Mouse (Mus musculus) MEL (cell line): ENCODE data around the gene Klf9.

Experiments
- CHD2 ChIP-seq: IDR thresholded peaks from 2 replicates; pipeline ENCODE4 v1.6.1; 2011; ENCODE audit warnings: low read length, improper control_type of control experiment
- CTCF ChIP-seq, 3 experiments: IDR thresholded peaks in 2 of 3; conservative IDR thresholded peaks in 1 of 3; 2 replicates each; pipeline ENCODE4 v1.5.1; 2011 to 2012; ENCODE audit warnings: low read length in 3 of 3, low read depth in 2 of 3, mild to moderate bottlenecking in 2 of 3, improper control_type of control experiment in 1 of 3, inconsistent platforms in 1 of 3, mixed read lengths in 1 of 3, moderate library complexity in 1 of 3; ENCODE audit not compliant: control insufficient read depth in 1 of 3, insufficient read depth in 1 of 3, poor library complexity in 1 of 3, severe bottlenecking in 1 of 3
- EP300 ChIP-seq, 2 experiments: IDR thresholded peaks; 2 replicates each; pipeline ENCODE4 v1.6.1; 2011; ENCODE audit warnings: improper control_type of control experiment in 2 of 2, low read length in 2 of 2, low read depth in 1 of 2, mild to moderate bottlenecking in 1 of 2
- TBP ChIP-seq: IDR thresholded peaks from 2 replicates; pipeline ENCODE4 v1.8.0; 2011; ENCODE audit warnings: low read depth, low read length, improper control_type of control experiment
- USF1 ChIP-seq: IDR thresholded peaks from 2 replicates; pipeline ENCODE4 v1.6.1; 2014; ENCODE audit warnings: low read depth, mild to moderate bottlenecking, inconsistent platforms, low read length, improper control_type of control experiment, moderate library complexity

DNA sequence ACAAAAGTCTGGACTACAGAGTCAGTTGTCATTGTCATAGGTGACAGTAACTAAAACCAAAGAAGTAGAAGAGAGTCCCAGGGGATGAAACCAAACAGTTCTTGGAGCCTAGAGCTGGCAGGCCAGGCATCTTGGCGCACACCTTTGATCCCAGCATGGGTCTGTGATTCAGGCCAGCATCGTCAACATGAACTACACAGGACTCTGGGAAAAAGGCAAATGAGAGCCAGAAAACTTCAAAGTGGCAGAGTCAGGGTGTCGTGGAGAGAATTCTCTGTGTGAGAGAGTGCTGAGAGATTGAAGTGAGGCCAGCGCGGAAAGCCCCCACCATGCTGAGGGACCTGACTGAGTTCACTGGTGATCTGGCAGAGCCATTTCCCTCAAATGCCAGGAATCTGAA is 29.4 kb downstream of the Klf9 start:
- no peak for TF ChIP-seq CHD2
- no peak for TF ChIP-seq TBP
- no peak for TF ChIP-seq CTCF (IDR thresholded peaks at IDR 0.05 in 2 of 3, conservative IDR thresholded peaks at IDR 0.05 in 1 of 3; ENCODE audit: control insufficient read depth in 1 of 3, insufficient read depth in 1 of 3, low read depth in 2 of 3, low read length in 3 of 3, poor library complexity in 1 of 3, severe bottlenecking in 1 of 3)
- TF ChIP-seq EP300 (IDR thresholded peaks at IDR 0.05; ENCODE audit: low read depth in 1 of 2, low read length in 2 of 2): no peak
- no peak for TF ChIP-seq USF1
